Mouse (Mus musculus): Measurements from ENCODE around the gene Shmt2.

DNA sequence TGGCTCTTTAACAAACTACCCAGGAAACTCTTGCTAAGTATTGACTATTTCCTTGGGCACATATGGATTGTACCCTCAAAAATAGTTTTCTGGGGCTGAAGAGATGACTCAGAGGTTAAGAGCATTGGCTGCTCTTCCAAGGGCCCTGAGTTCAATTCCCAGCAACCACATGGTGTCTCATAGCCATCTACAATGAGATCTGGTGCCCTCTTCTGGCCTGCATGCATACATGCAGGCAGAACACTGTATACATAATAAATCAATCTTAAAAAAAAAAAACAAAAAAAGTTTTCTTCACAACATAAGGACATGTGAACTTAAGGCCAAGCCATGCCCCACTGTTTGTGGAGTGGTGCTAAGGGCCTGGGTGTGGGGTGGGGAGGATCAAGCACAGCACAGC, 38.9 kb upstream of the Shmt2 start:
- no peak for TF ChIP-seq CTCF (IDR thresholded peaks at IDR 0.05; ENCODE audit: control insufficient read depth, insufficient read depth, insufficient replicate concordance, low read depth, low read length)
- no peak for TF ChIP-seq POLR2A (IDR thresholded peaks at IDR 0.05; ENCODE audit: control insufficient read depth, low read depth, low read length)

All from testis, adult 2 months (tissue).